Mouse (Mus musculus) intestine, embryonic 16.5 days (tissue): Measurements from ENCODE around the gene Pdzd7. TPM values are rescaled to one million over a fixed set of nuclear protein-coding genes. Genes with fewer than 3 reads are reported as not detected.
A peak's percentile ranks its signal among the peaks of the same experiment; 100 is the strongest.
"Not testable (repeated sequence)": the region's sequence is repeated elsewhere in the genome, so short reads cannot be mapped to it uniquely, and the experiment has no call there.

Experiments
- ATAC-seq: fragments of 200-750 bp; cut with Nextera tagmentation; 2 replicates; pipeline ENCODE4 v1.8.0; 2017; ENCODE audit warnings: moderate TSS enrichment, moderate library complexity
- H3K27ac ChIP-seq: fragments of 300-500 bp; sonication (generic); 2 replicates; pipeline ENCODE4 v1.5.1; 2014; ENCODE audit warnings: mild to moderate bottlenecking, low read length
- H3K27me3 ChIP-seq: fragments of 300-500 bp; sonication (generic); replicated peaks from 2 replicates; pipeline ENCODE4 v1.6.1; 2014; ENCODE audit warnings: low read length, control low read depth, mixed read lengths; ENCODE audit not compliant: control insufficient read depth, insufficient read depth
- H3K36me3 ChIP-seq: fragments of 300-500 bp; sonication (generic); 2 replicates; pipeline ENCODE4 v1.6.1; 2014; ENCODE audit warnings: low read length, control low read depth; ENCODE audit not compliant: control insufficient read depth, insufficient read depth
- H3K4me1 ChIP-seq: fragments of 300-500 bp; sonication (generic); 2 replicates; pipeline ENCODE4 v1.6.1; 2014; ENCODE audit warnings: low read length, control low read depth, mixed read lengths; ENCODE audit not compliant: control insufficient read depth, insufficient read depth
- H3K4me2 ChIP-seq: fragments of 300-500 bp; sonication (generic); 2 replicates; pipeline ENCODE4 v1.6.1; 2014; ENCODE audit warnings: low read depth, low read length, control low read depth
- H3K4me3 ChIP-seq: fragments of 300-500 bp; sonication (generic); 2 replicates; pipeline ENCODE4 v1.5.1; 2014; ENCODE audit warnings: mild to moderate bottlenecking, low read length
- H3K9ac ChIP-seq: fragments of 300-500 bp; sonication (generic); 2 replicates; pipeline ENCODE4 v1.6.1; 2014; ENCODE audit warnings: low read depth, low read length
- H3K9me3 ChIP-seq: fragments of 300-500 bp; sonication (generic); 2 replicates; pipeline ENCODE4 v1.6.1; 2016; ENCODE audit warnings: low read length, control low read depth; ENCODE audit not compliant: control insufficient read depth
- WGBS: fragments of 180-500 bp; shearing (Covaris S2); extraction: QIAGEN DNeasy Blood & Tissue Kit; methylation state at CpG from one replicate; pipeline ENCODE4 v1.1.7; 2014; 5-methylcytosine and 5-hydroxymethylcytosine counted together
- polyA plus RNA-seq: library from polyadenylated mRNA; unstranded; fragments of >200 nt; fragmentation: Nextera tagmentation; extraction: Ambion mirVana; gene quantifications from 2 replicates; pipeline ENCODE4 v1.2.1, GENCODE M21; 2015

Pdzd7 gene
- polyA plus RNA-seq, 1 experiment from 2014 or later = 0.43 TPM

- no peaks in the 10 kb centered on the region for H3K27me3 ChIP-seq
- H3K4me2 ChIP-seq = peak overlapping the region; percentile 91
- H3K27ac ChIP-seq = peak overlapping the region; percentile 92
- peak overlapping the region; percentile 73; the same call in 1 of the 2 replicates for H3K9ac ChIP-seq
- WGBS = 70% methylated on average over 12 of the region's 12 CpGs
- peaks cover 16% of the 10 kb centered on the region for H3K4me1 ChIP-seq
- H3K36me3 ChIP-seq = no peaks in the 10 kb centered on the region
- H3K4me3 ChIP-seq = peak overlapping the region; percentile 52
- H3K9me3 ChIP-seq = no peaks in the 10 kb centered on the region
- no peak for ATAC-seq
These were observed 3.3 kb upstream of the Pdzd7 start for GRCm38 (mm10) chr19:45048644-45049365.

- H3K4me2 ChIP-seq = peak overlapping the region; percentile 91
- H3K4me3 ChIP-seq = peak overlapping the region; percentile 52
- WGBS = 21% methylated on average over 11 of the region's 11 CpGs
- peak overlapping the region; percentile 92 for H3K27ac ChIP-seq
- peak; percentile 58 for ATAC-seq
- no peaks in the 10 kb centered on the region for H3K36me3 ChIP-seq
- H3K9ac ChIP-seq = peak overlapping the region; percentile 73
- no peaks in the 10 kb centered on the region for H3K9me3 ChIP-seq
- H3K27me3 ChIP-seq = no peaks in the 10 kb centered on the region
- peaks cover 18% of the 10 kb centered on the region for H3K4me1 ChIP-seq
These were observed 2.6 kb upstream of the Pdzd7 start for GRCm38 (mm10) chr19:45047935-45048643.

- peak within 1 kb of the TSS; percentile 91 for H3K4me2 ChIP-seq
- WGBS = under 1% methylated on average over 25 of the region's 26 CpGs
These were observed 2.0 kb upstream of the Pdzd7 start, which contains the start of gene Sfxn3 for GRCm38 (mm10) chr19:45047417-45047934. Sfxn3 (plus strand) TSS chr19:45047503.

GRCm38 (mm10) chr19:45046523-45047321 is 1.2 kb upstream of the Pdzd7 start:
- Histone ChIP-seq H3K27me3 (no peaks in the 10 kb centered on the region), H3K4me2 (peak overlapping the region; percentile 91), H3K9me3 (no peaks in the 10 kb centered on the region), H3K36me3 (no peaks in the 10 kb centered on the region), H3K4me1 (peaks cover 18% of the 10 kb centered on the region), H3K27ac (peak overlapping the region; percentile 92), H3K4me3 (peak overlapping the region; percentile 52), H3K9ac (peak overlapping the region; percentile 73)
- 1% methylated on average over 34 of the region's 34 CpGs for WGBS
- peak; percentile 73 for ATAC-seq

More at GRCm38 (mm10) chr19:45047417-45047934, 2.0 kb upstream of the Pdzd7 start, which contains the start of gene Sfxn3:
- Histone ChIP-seq H3K9ac (peak within 1 kb of the TSS; percentile 73), H3K27ac (peak within 1 kb of the TSS; percentile 92), H3K36me3 (no peaks in the 10 kb centered on the region), H3K27me3 (no peaks in the 10 kb centered on the region), H3K9me3 (no peaks in the 10 kb centered on the region), H3K4me1 (peaks cover 18% of the 10 kb centered on the region), H3K4me3 (peak within 1 kb of the TSS; percentile 52)
- ATAC-seq = peak; percentile 83

GRCm38 (mm10) chr19:45045236-45045635 is 281 bp downstream of the Pdzd7 start:
- no peak for ATAC-seq
- no peaks in the 10 kb centered on the region for H3K9me3 ChIP-seq
- no peak overlapping the region for H3K4me2 ChIP-seq
- H3K36me3 ChIP-seq = no peaks in the 10 kb centered on the region
- 0 out of 2 replicates have a peak, but pooled peaks cover 5% of the 10 kb centered on the region for H3K27me3 ChIP-seq
- no peak overlapping the region for H3K27ac ChIP-seq
- no peak overlapping the region for H3K9ac ChIP-seq
- no peak overlapping the region for H3K4me3 ChIP-seq
- 53% methylated on average over 15 of the region's 15 CpGs for WGBS
- H3K4me1 ChIP-seq = peaks cover 18% of the 10 kb centered on the region

GRCm38 (mm10) chr19:45044389-45044927 is 1.1 kb downstream of the Pdzd7 start:
- Histone ChIP-seq H3K4me3 (no peak overlapping the region), H3K27me3 (peaks cover 12% of the 10 kb centered on the region; the same call in 1 of the 2 replicates), H3K9me3 (no peaks in the 10 kb centered on the region), H3K27ac (no peak overlapping the region), H3K4me1 (peaks cover 18% of the 10 kb centered on the region), H3K4me2 (no peak overlapping the region), H3K9ac (no peak overlapping the region), H3K36me3 (no peaks in the 10 kb centered on the region)
- ATAC-seq = no peak
- 73% methylated on average over 11 of the region's 11 CpGs for WGBS

GRCm38 (mm10) chr19:45040214-45040613 is 5.3 kb downstream of the Pdzd7 start:
- no peak for ATAC-seq
- Histone ChIP-seq H3K9ac (no peak overlapping the region), H3K27ac (no peak overlapping the region)

GRCm38 (mm10) chr19:45038198-45038597 is 7.3 kb downstream of the Pdzd7 start:
- not testable (repeated sequence) for H3K27ac ChIP-seq, H3K4me1 ChIP-seq, H3K4me2 ChIP-seq, H3K4me3 ChIP-seq, H3K36me3 ChIP-seq, H3K9ac ChIP-seq, H3K9me3 ChIP-seq, ATAC-seq
- peaks cover 17% of the 10 kb centered on the region; the same call in 1 of the 2 replicates for H3K27me3 ChIP-seq
- WGBS = 87% methylated on average over 7 of the region's 7 CpGs

More at GRCm38 (mm10) chr19:45040214-45040613, 5.3 kb downstream of the Pdzd7 start:
- Histone ChIP-seq H3K27me3 (peaks cover 17% of the 10 kb centered on the region; the same call in 1 of the 2 replicates), H3K9me3 (no peaks in the 10 kb centered on the region), H3K36me3 (no peaks in the 10 kb centered on the region), H3K4me2 (no peak overlapping the region), H3K4me3 (no peak overlapping the region), H3K4me1 (0 out of 2 replicates have a peak, but pooled peaks cover 2% of the 10 kb centered on the region)
- WGBS = 43% methylated on average over 13 of the region's 13 CpGs
